Mouse (Mus musculus) hindbrain, embryonic 14.5 days (tissue): ENCODE data around the gene Htatip2. TPM values are rescaled to one million over a fixed set of nuclear protein-coding genes. Genes with fewer than 3 reads are reported as not detected.

Experiments
- ATAC-seq: fragments of 200-750 bp; cut with Nextera tagmentation; 2 replicates; pipeline ENCODE4 v1.8.0; 2017; ENCODE audit warnings: moderate number of reproducible peaks, mild to moderate bottlenecking, moderate TSS enrichment, moderate library complexity; ENCODE audit not compliant: low FRiP score
- DNase-seq: peaks from one replicate; pipeline ENCODE4 v3.0.0-alpha.2; 2015; ENCODE audit warnings: low spot score
- H3K27ac ChIP-seq: fragments of 300-500 bp; sonication (generic); 2 replicates; pipeline ENCODE4 v1.5.1; 2014; ENCODE audit warnings: mild to moderate bottlenecking, moderate library complexity
- H3K27me3 ChIP-seq: fragments of 300-500 bp; sonication (generic); 2 replicates; pipeline ENCODE4 v1.6.1; 2014; ENCODE audit warnings: mild to moderate bottlenecking, low read length, mixed read lengths; ENCODE audit not compliant: control insufficient read depth, insufficient read depth
- H3K36me3 ChIP-seq: fragments of 300-500 bp; sonication (generic); replicated peaks from 2 replicates; pipeline ENCODE4 v1.6.1; 2014; ENCODE audit not compliant: control insufficient read depth, insufficient read depth
- H3K4me1 ChIP-seq: fragments of 300-500 bp; sonication (generic); replicated peaks from 2 replicates; pipeline ENCODE4 v1.6.1; 2014; ENCODE audit warnings: antibody characterized with exemption, low read length, mixed read lengths; ENCODE audit not compliant: control insufficient read depth, insufficient read depth
- H3K4me2 ChIP-seq: fragments of 300-500 bp; sonication (generic); replicated peaks from 2 replicates; pipeline ENCODE4 v1.6.1; 2014; ENCODE audit warnings: mild to moderate bottlenecking, moderate library complexity
- H3K4me3 ChIP-seq: fragments of 300-500 bp; sonication (generic); replicated peaks from 2 replicates; pipeline ENCODE4 v1.5.1; 2014; ENCODE audit warnings: mild to moderate bottlenecking, low read length
- H3K9ac ChIP-seq: fragments of 300-500 bp; sonication (generic); 2 replicates; pipeline ENCODE4 v1.6.1; 2014
- H3K9me3 ChIP-seq: fragments of 300-500 bp; sonication (generic); 2 replicates; pipeline ENCODE4 v1.6.1; 2016; ENCODE audit warnings: low read length; ENCODE audit not compliant: control insufficient read depth
- WGBS: fragments of 180-500 bp; shearing (Covaris S2); extraction: QIAGEN DNeasy Blood & Tissue Kit; methylation state at CpG from one replicate; pipeline ENCODE4 v1.1.7; 2014; 5-methylcytosine and 5-hydroxymethylcytosine counted together
- polyA plus RNA-seq: library from polyadenylated mRNA; unstranded; fragments of >200 nt; fragmentation: Nextera tagmentation; extraction: Ambion mirVana; gene quantifications from 2 replicates; pipeline ENCODE4 v1.2.1, GENCODE M21; 2014

Gene Htatip2
- polyA plus RNA-seq: 3.0 and 3.5 TPM in 2 replicates

DNA sequence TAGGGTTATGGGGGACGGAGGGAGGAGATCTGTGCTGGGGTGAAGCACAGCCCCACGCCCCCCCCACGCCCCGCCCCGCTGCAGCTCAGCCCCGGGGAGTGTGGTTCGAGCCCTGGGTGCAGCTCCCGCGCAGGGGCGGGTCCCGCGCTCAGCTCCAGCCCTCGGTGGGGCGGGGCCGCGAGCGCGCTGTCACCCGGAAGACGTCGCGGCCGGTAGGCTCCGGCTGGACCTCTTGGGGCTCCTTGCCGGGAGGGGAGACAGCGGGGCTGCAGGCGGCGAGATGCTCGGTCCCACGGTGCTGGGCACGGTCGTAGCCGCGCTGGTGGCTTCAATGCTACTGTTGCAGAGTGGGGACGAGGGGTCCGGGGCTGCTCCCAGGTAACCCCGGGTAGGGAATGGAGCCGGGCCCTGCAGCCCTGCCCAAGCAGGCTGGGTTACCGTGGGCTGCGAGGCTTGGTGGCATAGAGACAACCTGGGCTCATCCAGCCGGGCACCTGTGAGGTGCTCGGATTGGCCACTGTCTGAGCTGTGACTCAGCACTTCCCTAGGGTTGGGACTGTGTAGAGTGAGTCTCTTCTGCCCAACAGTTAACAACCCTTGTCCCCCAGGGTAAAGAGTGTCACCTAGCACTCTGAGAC is at the start of gene Htatip2:
Gene Htatip2, plus strand, starts transcription at position 182 of the 638 bp plus-strand sequence.
- peaks cover 76% of the 10 kb centered on the region for H3K27me3 ChIP-seq
- 2% methylated on average over 36 of the region's 42 CpGs for WGBS
- no peak for DNase-seq

GRCm38 (mm10) chr7:49709381-49710021 is 49.4 kb upstream of the Htatip2 start:
- Histone ChIP-seq H3K4me3 (no peak overlapping the region), H3K4me2 (no peak overlapping the region), H3K36me3 (no peaks in the 10 kb centered on the region), H3K27me3 (peaks cover 99% of the 10 kb centered on the region), H3K4me1 (no peaks in the 10 kb centered on the region), H3K27ac (no peak overlapping the region), H3K9ac (no peak overlapping the region), H3K9me3 (0 out of 2 replicates have a peak, but pooled peaks cover 9% of the 10 kb centered on the region)
- DNase-seq (no peak), ATAC-seq (peak; percentile 53; the same call in 1 of the 2 replicates)
- WGBS: 16% methylated on average over 9 of the region's 9 CpGs

More for the DNA sequence above, at the start of gene Htatip2:
- Histone ChIP-seq H3K4me1 (0 out of 2 replicates have a peak, but pooled peaks cover 2% of the 10 kb centered on the region), H3K27ac (no peak within 1 kb of the TSS), H3K4me2 (peak within 1 kb of the TSS; percentile 79), H3K9me3 (0 out of 2 replicates have a peak, but pooled peaks cover 5% of the 10 kb centered on the region), H3K4me3 (peak within 1 kb of the TSS; percentile 45), H3K9ac (peak within 1 kb of the TSS; percentile 58), H3K36me3 (no peaks in the 10 kb centered on the region)
- ATAC-seq: peak; percentile 45

DNA sequence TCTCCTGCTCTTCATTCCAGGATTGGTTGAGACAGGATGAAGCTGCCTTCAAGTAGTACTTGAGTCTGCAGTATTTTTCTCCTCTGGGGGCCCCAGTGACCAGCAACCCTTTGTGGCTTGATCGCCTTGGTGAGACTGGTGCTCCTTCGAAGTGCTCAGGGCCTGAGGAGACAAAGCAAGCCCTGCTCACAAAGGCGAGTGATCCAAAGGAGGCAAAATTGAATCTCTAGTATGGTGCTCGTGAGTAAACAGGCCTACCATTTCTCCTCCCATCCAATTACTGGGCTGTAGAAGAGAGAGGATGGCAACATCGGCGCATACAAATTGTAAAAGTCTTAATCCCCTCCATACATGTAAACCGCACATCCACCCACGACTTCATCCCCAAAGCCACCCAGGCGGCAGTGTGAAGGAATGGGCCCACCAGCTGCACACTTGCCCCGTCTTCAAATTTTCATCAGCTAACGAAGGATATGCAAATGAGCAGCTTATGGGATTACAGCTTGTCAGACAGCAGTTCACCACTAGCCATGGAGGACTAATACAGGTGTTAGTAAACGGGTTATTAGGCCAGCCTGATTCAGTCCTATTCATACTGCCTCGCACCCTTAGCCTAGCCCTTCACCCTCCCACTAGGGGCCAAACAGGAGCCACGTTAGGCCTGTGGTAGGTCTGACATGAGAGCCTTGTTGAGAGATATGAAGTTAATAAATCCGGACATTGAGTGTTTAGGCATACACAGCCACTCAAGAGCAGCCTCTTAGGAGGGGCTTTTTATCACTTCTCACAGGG is 40.8 kb upstream of the Htatip2 start:
- ATAC-seq: no peak
- DNase-seq: no peak
- peaks cover 82% of the 10 kb centered on the region for H3K27me3 ChIP-seq

GRCm38 (mm10) chr7:49734342-49734741 is 24.6 kb upstream of the Htatip2 start:
- WGBS: 50% methylated on average over 4 of the region's 4 CpGs
- no peak for ATAC-seq
- no peaks in the 10 kb centered on the region for H3K4me1 ChIP-seq
- H3K27me3 ChIP-seq: peaks cover 60% of the 10 kb centered on the region
- H3K4me3 ChIP-seq: no peak overlapping the region
- no peak overlapping the region for H3K4me2 ChIP-seq
- no peak for DNase-seq
- H3K9ac ChIP-seq: no peak overlapping the region
- no peaks in the 10 kb centered on the region for H3K36me3 ChIP-seq
- H3K27ac ChIP-seq: no peak overlapping the region
- peaks cover 4% of the 10 kb centered on the region; the same call in 1 of the 2 replicates for H3K9me3 ChIP-seq

More for the DNA sequence above, 40.8 kb upstream of the Htatip2 start:
- no peak overlapping the region for H3K4me2 ChIP-seq
- no peak overlapping the region for H3K4me3 ChIP-seq
- no peaks in the 10 kb centered on the region for H3K4me1 ChIP-seq
- H3K27ac ChIP-seq: no peak overlapping the region
- 0 out of 2 replicates have a peak, but pooled peaks cover 4% of the 10 kb centered on the region for H3K9me3 ChIP-seq
- no peaks in the 10 kb centered on the region for H3K36me3 ChIP-seq
- H3K9ac ChIP-seq: no peak overlapping the region
- WGBS: 69% methylated on average over 15 of the region's 15 CpGs

- Histone ChIP-seq H3K9me3 (peaks cover 4% of the 10 kb centered on the region; the same call in 1 of the 2 replicates), H3K9ac (no peak overlapping the region), H3K4me3 (no peak overlapping the region), H3K27me3 (peaks cover 58% of the 10 kb centered on the region), H3K4me2 (no peak overlapping the region), H3K36me3 (no peaks in the 10 kb centered on the region), H3K27ac (no peak overlapping the region), H3K4me1 (peaks cover 8% of the 10 kb centered on the region)
- ATAC-seq (peak; percentile 57; the same call in 1 of the 2 replicates), DNase-seq (no peak)
- WGBS: 35% methylated on average over 8 of the region's 8 CpGs
These were observed 19.5 kb upstream of the Htatip2 start for GRCm38 (mm10) chr7:49739448-49739847.

DNA sequence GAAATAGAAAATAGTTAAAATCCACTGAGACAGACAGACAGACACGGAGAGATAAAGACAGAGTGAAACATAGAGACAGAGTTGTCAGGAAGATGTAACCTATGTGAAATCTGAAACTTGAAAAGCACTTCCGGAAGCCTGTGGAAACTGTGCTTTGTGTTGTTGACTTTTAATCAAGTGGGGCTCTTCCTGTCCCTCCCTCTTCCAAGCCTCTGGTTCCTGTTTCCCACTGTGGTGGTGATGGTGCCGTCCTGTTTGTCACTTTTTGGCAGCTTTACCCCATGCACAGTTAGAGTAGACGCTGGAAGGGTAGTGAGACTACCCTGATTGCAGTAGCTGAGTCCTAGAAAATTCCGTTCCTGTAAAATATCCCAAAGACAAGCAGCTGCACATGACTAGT is 17.4 kb upstream of the Htatip2 start:
- Histone ChIP-seq H3K4me1 (peaks cover 8% of the 10 kb centered on the region), H3K27me3 (peaks cover 64% of the 10 kb centered on the region), H3K27ac (no peak overlapping the region), H3K4me2 (no peak overlapping the region), H3K36me3 (no peaks in the 10 kb centered on the region), H3K9me3 (peaks cover 4% of the 10 kb centered on the region; the same call in 1 of the 2 replicates), H3K9ac (no peak overlapping the region), H3K4me3 (no peak overlapping the region)
- DNase-seq (no peak), ATAC-seq (no peak)
- 39% methylated on average over 5 of the region's 5 CpGs for WGBS

DNA sequence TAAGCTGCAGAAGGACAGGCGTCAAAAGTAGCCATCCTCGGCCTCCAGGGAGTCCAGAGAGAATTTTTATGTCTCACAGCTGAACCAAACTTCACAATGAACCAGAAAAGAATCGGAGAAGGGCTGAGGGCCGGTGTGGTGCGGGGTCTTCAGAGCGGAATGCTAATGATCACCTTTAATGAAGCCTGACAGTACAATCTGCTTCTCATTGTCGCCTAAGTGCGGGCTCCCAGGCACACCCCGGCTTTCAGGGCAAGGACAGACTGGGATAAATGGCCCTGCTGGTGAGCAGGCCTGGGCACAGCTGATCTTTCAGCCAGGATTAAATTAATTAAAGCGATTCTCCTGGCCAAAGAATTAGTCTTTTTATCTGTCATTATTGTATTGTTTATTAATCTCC is 17.0 kb upstream of the Htatip2 start:
- Histone ChIP-seq H3K27ac (no peak overlapping the region), H3K9ac (no peak overlapping the region), H3K4me3 (no peak overlapping the region), H3K4me1 (peaks cover 8% of the 10 kb centered on the region), H3K4me2 (no peak overlapping the region), H3K27me3 (peaks cover 69% of the 10 kb centered on the region), H3K36me3 (no peaks in the 10 kb centered on the region), H3K9me3 (peaks cover 4% of the 10 kb centered on the region; the same call in 1 of the 2 replicates)
- DNase-seq (no peak), ATAC-seq (peak; percentile 67; the same call in 1 of the 2 replicates)
- 11% methylated on average over 10 of the region's 10 CpGs for WGBS

DNA sequence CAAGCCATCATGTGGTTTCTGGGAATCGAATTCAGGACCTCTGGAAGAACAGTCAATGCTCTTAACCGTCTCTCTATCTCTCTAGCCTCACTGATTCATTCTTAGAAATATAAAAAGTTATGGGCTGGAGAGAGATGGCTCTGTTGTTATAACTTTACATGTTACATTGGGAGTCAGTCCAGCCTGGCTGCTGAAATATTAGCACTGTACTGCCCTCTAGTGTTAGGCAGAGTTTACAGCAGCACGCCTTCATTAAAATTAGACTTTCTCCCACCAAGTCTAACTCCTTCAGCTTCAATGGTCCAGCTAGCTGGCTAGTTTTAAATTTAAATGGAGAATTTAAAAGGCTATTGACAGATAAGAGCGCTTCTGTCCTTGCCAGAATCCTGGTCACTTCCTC is 7.8 kb upstream of the Htatip2 start:
- Histone ChIP-seq H3K27me3 (peaks cover 94% of the 10 kb centered on the region), H3K4me2 (no peak overlapping the region), H3K36me3 (no peaks in the 10 kb centered on the region), H3K27ac (no peak overlapping the region), H3K4me3 (no peak overlapping the region), H3K9me3 (no peaks in the 10 kb centered on the region), H3K9ac (no peak overlapping the region), H3K4me1 (no peaks in the 10 kb centered on the region)
- 8% methylated on average over 4 of the region's 4 CpGs for WGBS
- no peak for ATAC-seq
- DNase-seq: peak; percentile 79
